Mouse (Mus musculus) forebrain, postnatal 0 days (tissue): ENCODE results near the gene Ifit3. TPM values are rescaled to one million over a fixed set of nuclear protein-coding genes. Genes with fewer than 3 reads are reported as not detected.

Experiments used
- ATAC-seq: fragments of 200-750 bp; cut with Nextera tagmentation; 2 replicates; pipeline ENCODE4 v1.8.0; 2017; ENCODE audit warnings: mild to moderate bottlenecking, moderate library complexity
- DNase-seq: peaks from one replicate; pipeline ENCODE4 v3.0.0-alpha.2; 2015
- H3K27ac ChIP-seq: fragments of 300-500 bp; sonication (generic); 2 replicates; pipeline ENCODE4 v1.5.1; 2014; ENCODE audit warnings: low read depth, mild to moderate bottlenecking, antibody characterized with exemption, low read length, moderate library complexity, mixed read lengths
- H3K27me3 ChIP-seq: fragments of 300-500 bp; sonication (generic); 2 replicates; pipeline ENCODE4 v1.6.1; 2014; ENCODE audit warnings: mild to moderate bottlenecking, low read length, mixed read lengths; ENCODE audit not compliant: insufficient read depth
- H3K36me3 ChIP-seq: fragments of 300-500 bp; sonication (generic); 2 replicates; pipeline ENCODE4 v1.6.1; 2014; ENCODE audit warnings: mild to moderate bottlenecking, moderate library complexity; ENCODE audit not compliant: insufficient read depth
- H3K4me1 ChIP-seq: fragments of 300-500 bp; sonication (generic); 2 replicates; pipeline ENCODE4 v1.6.1; 2014; ENCODE audit warnings: antibody characterized with exemption; ENCODE audit not compliant: insufficient read depth
- H3K4me2 ChIP-seq: fragments of 300-500 bp; sonication (generic); 2 replicates; pipeline ENCODE4 v1.6.1; 2014; ENCODE audit warnings: low read depth, mild to moderate bottlenecking, moderate library complexity
- H3K4me3 ChIP-seq: fragments of 300-500 bp; sonication (generic); 2 replicates; pipeline ENCODE4 v1.5.1; 2014; ENCODE audit warnings: low read depth, low read length, mixed read lengths
- H3K9ac ChIP-seq: fragments of 300-500 bp; sonication (generic); 2 replicates; pipeline ENCODE4 v1.6.1; 2014; ENCODE audit warnings: mild to moderate bottlenecking
- H3K9me3 ChIP-seq: fragments of 300-500 bp; sonication (generic); 2 replicates; pipeline ENCODE4 v1.6.1; 2016; ENCODE audit warnings: low read length
- CTCF ChIP-seq: sonication (generic); IDR thresholded peaks from 2 replicates; pipeline ENCODE4 v1.5.1; 2016; ENCODE audit warnings: antibody characterized with exemption, control low read depth, low read depth
- WGBS: fragments of 180-500 bp; shearing (Covaris S2); extraction: QIAGEN DNeasy Blood & Tissue Kit; methylation state at CpG from one replicate; pipeline ENCODE4 v1.1.7; 2014; 5-methylcytosine and 5-hydroxymethylcytosine counted together
- polyA plus RNA-seq: library from polyadenylated mRNA; unstranded; fragments of >200 nt; fragmentation: Nextera tagmentation; extraction: Ambion mirVana; gene quantifications from 2 replicates; pipeline ENCODE4 v1.2.1, GENCODE M21; 2015
- total RNA-seq: library from RNA; depleted of rRNA; stranded (reverse); fragments of >200 nt; gene quantifications from 2 replicates; pipeline ENCODE4 v1.2.3, GENCODE M21; 2014

The Ifit3 gene
- total and polyA plus RNA-seq, 2 experiments from 2014 or later = 2.3 to 2.7 TPM

- H3K4me3 ChIP-seq = no peak overlapping the region
- no peaks in the 10 kb centered on the region for H3K9me3 ChIP-seq
- peak overlapping the region; percentile 16 for H3K4me2 ChIP-seq
- H3K27ac ChIP-seq = 0 out of 2 replicates have a peak overlapping the region, but pooled peaks have one; percentile 17
- peak overlapping the region; percentile 4; the same call in 1 of the 2 replicates for H3K9ac ChIP-seq
- H3K27me3 ChIP-seq = no peaks in the 10 kb centered on the region; the same call in 1 of the 2 replicates
- 49% methylated on average over 6 of the region's 6 CpGs for WGBS
- H3K36me3 ChIP-seq = no peaks in the 10 kb centered on the region
- H3K4me1 ChIP-seq = no peaks in the 10 kb centered on the region
- DNase-seq (no peak), ATAC-seq (no peak)
- TF ChIP-seq CTCF = no peak
These were observed 30.3 kb upstream of the Ifit3 start for GRCm38 (mm10) chr19:34553021-34553420.

DNA sequence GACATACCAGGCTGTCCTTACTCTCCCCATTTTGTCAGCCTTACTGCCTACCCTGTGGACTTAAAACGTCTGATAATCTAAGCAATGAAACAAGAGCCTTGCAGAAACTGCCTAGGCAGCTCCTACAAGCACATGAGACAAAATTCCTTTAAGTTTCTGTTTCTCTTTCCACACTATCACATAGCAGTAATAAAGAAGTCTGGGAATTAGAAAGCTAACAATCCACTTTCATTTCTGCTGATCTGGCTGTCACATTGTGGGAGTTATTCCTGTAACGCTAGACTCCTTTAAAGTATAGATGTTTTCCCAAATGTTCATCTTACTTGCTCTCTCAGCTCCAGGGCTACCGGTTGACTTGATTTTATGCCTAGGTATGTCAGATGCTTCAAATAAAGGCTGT is 29.8 kb upstream of the Ifit3 start:
- Histone ChIP-seq H3K4me1 (no peaks in the 10 kb centered on the region), H3K27me3 (no peaks in the 10 kb centered on the region; the same call in 1 of the 2 replicates), H3K27ac (0 out of 2 replicates have a peak overlapping the region, but pooled peaks have one; percentile 17), H3K4me3 (no peak overlapping the region), H3K9me3 (no peaks in the 10 kb centered on the region), H3K4me2 (no peak overlapping the region), H3K9ac (peak overlapping the region; percentile 4; the same call in 1 of the 2 replicates), H3K36me3 (no peaks in the 10 kb centered on the region)
- DNase-seq = no peak
- 65% methylated on average over 3 of the region's 3 CpGs for WGBS
- TF ChIP-seq CTCF = no peak
- ATAC-seq = no peak

DNA sequence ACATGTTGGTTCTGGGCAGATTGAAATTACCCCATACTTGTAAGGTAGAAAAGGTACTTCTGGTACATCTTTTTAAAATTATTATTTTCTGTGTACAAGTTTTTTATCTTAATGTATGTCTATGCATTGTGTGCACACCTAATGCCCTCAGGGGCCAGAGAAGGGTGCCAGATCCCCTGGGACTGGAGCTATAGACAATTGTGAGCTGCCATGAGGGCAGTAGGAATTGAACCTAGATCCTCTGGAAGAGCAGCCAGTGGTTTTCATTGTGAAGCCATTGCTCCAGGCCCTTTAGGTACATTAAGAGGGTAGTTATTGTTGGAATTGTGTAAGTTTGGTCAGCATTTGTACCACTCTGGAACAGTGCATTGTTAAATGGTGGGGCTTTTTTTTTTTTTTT is 29.3 kb upstream of the Ifit3 start:
- H3K4me3 ChIP-seq = no peak overlapping the region
- H3K4me1 ChIP-seq = no peaks in the 10 kb centered on the region
- H3K27me3 ChIP-seq = no peaks in the 10 kb centered on the region; the same call in 1 of the 2 replicates
- H3K9me3 ChIP-seq = no peaks in the 10 kb centered on the region
- no peaks in the 10 kb centered on the region for H3K36me3 ChIP-seq
- DNase-seq = no peak
- no peak overlapping the region for H3K27ac ChIP-seq
- H3K4me2 ChIP-seq = no peak overlapping the region
- TF ChIP-seq CTCF = no peak
- no peak for ATAC-seq
- H3K9ac ChIP-seq = no peak overlapping the region

GRCm38 (mm10) chr19:34556621-34557020 is 26.7 kb upstream of the Ifit3 start:
- Histone ChIP-seq H3K9ac (no peak overlapping the region), H3K4me1 (no peaks in the 10 kb centered on the region), H3K4me2 (no peak overlapping the region), H3K27me3 (no peaks in the 10 kb centered on the region), H3K36me3 (no peaks in the 10 kb centered on the region), H3K4me3 (no peak overlapping the region), H3K27ac (no peak overlapping the region), H3K9me3 (no peaks in the 10 kb centered on the region)
- WGBS = 71% methylated on average over 3 of the region's 3 CpGs
- no peak for TF ChIP-seq CTCF
- DNase-seq (no peak), ATAC-seq (no peak)

DNA sequence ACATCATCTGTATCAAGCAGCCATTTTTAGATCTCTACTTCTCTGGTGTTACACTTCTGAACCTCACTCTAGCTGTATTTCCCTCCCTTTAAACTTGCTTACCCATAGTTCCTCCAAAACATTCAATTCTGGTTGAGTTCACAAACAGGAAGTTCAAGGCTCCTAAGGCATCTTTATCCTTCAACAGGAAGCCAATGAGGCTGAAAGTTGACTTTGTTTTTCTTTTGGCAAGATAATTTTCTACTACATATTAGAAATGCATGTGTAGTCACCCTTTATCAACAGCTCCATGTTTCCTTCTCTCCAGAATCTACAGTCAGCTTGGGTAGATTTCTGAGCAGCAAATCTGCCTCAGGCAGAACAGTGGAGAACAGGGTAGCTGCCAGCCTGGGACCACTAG is 20.8 kb upstream of the Ifit3 start:
- no peaks in the 10 kb centered on the region for H3K9me3 ChIP-seq
- no peaks in the 10 kb centered on the region for H3K4me1 ChIP-seq
- H3K4me3 ChIP-seq = no peak overlapping the region
- ATAC-seq = no peak
- no peak for TF ChIP-seq CTCF
- no peak for DNase-seq
- no peak overlapping the region for H3K27ac ChIP-seq
- no peaks in the 10 kb centered on the region for H3K36me3 ChIP-seq
- no peak overlapping the region for H3K4me2 ChIP-seq
- no peaks in the 10 kb centered on the region for H3K27me3 ChIP-seq
- no peak overlapping the region for H3K9ac ChIP-seq

GRCm38 (mm10) chr19:34566178-34566784 is 17.1 kb upstream of the Ifit3 start:
- 95% methylated on average over 1 of the region's 1 CpGs for WGBS
- no peak for DNase-seq
- TF ChIP-seq CTCF = no peak

GRCm38 (mm10) chr19:34568988-34569895 is 14.1 kb upstream of the Ifit3 start:
- H3K9ac ChIP-seq = no peak overlapping the region
- 88% methylated on average over 7 of the region's 7 CpGs for WGBS

More at GRCm38 (mm10) chr19:34566178-34566784, 17.1 kb upstream of the Ifit3 start:
- H3K27ac ChIP-seq = no peak overlapping the region
- no peaks in the 10 kb centered on the region for H3K36me3 ChIP-seq
- no peak overlapping the region for H3K4me3 ChIP-seq
- H3K9ac ChIP-seq = no peak overlapping the region
- no peaks in the 10 kb centered on the region for H3K9me3 ChIP-seq
- ATAC-seq = no peak
- no peak overlapping the region for H3K4me2 ChIP-seq
- H3K4me1 ChIP-seq = no peaks in the 10 kb centered on the region
- H3K27me3 ChIP-seq = no peaks in the 10 kb centered on the region

More at GRCm38 (mm10) chr19:34568988-34569895, 14.1 kb upstream of the Ifit3 start:
- Histone ChIP-seq H3K4me3 (no peak overlapping the region), H3K27me3 (no peaks in the 10 kb centered on the region), H3K36me3 (no peaks in the 10 kb centered on the region; the same call in 1 of the 2 replicates), H3K4me2 (no peak overlapping the region), H3K27ac (no peak overlapping the region), H3K4me1 (no peaks in the 10 kb centered on the region), H3K9me3 (no peaks in the 10 kb centered on the region)
- no peak for DNase-seq
- no peak for ATAC-seq
- no peak for TF ChIP-seq CTCF
